Mouse (Mus musculus): ENCODE results near the gene Inpp5f. TPM values are rescaled to one million over a fixed set of nuclear protein-coding genes. Genes with fewer than 3 reads are reported as not detected.

Gene Inpp5f
- polyA plus RNA-seq, 1 experiment from 2014 or later, result 25.3 TPM

DNA sequence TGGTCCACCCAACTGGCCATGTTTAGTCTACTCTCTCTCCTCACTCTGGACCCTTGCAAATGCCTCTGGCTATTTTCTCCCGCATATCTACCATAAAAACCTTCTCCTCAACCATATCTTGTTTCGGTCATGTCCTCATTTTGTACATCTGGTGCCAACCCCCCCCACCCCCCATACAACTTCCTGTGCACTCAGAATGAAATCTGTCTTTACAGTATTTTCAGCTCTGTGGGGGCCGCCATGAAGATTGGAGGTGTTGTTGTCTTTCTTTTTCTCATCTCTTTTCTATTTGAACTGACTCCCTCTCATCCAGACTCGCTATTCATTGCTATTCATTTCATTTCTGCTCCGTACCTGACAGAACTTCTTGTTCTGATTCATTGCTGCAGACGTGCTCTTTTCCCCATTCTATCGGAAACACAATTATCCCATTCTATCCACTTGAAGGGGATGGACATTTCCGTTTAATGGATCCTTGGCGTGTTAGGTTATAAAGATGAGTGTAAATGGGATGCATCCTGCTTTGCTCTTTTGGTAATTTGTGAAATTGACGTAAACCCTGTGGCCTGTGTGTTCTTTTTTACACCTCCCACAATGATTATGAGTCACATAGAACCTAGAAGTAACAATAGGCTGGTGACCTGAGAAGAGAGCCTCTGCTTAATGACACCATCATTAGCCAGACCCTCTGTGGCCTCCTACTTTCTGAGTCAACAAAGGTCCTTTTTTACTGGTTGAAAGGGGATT, 32.8 kb upstream of the Inpp5f start:
- Histone ChIP-seq H3K9ac (no peak overlapping the region), H3K4me3 (no peak overlapping the region), H3K27ac (no peak overlapping the region), H3K27me3 (no peaks in the 10 kb centered on the region), H3K36me3 (no peaks in the 10 kb centered on the region), H3K9me3 (no peaks in the 10 kb centered on the region), H3K4me2 (no peak overlapping the region), H3K4me1 (peaks cover 7% of the 10 kb centered on the region; the same call in 1 of the 2 replicates)
- WGBS, result 64% methylated on average over 10 of the region's 10 CpGs
- ATAC-seq (ENCODE audit: insufficient number of reproducible peaks, insufficient read depth, low FRiP score, low TSS enrichment, low read depth), result no peak

DNA sequence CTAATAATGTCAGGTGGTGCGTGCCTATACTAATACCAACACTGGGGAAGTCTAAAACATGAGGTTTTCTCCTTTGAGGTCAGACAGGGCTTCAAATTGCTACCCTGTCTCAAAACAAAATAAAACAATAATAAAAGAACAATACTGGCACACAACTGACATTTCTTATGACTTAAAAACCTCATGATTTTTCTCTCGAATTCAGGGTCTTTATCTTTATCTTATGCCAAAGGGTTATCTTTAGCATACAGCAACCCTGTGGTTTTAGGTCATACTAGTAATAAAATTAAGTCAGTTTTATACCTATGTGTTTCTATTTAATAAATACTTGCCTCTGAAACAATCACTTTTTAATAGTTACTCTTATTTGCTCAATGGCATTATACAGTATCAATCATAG, 31.7 kb upstream of the Inpp5f start:
- no peak for ATAC-seq (ENCODE audit: insufficient number of reproducible peaks, insufficient read depth, low FRiP score, low TSS enrichment, low read depth)
- Histone ChIP-seq H3K36me3 (no peaks in the 10 kb centered on the region), H3K27me3 (no peaks in the 10 kb centered on the region), H3K9me3 (no peaks in the 10 kb centered on the region), H3K4me2 (no peak overlapping the region), H3K4me1 (0 out of 2 replicates have a peak, but pooled peaks cover 4% of the 10 kb centered on the region), H3K4me3 (no peak overlapping the region), H3K27ac (no peak overlapping the region), H3K9ac (no peak overlapping the region)
- 82% methylated on average over 2 of the region's 2 CpGs for WGBS

DNA sequence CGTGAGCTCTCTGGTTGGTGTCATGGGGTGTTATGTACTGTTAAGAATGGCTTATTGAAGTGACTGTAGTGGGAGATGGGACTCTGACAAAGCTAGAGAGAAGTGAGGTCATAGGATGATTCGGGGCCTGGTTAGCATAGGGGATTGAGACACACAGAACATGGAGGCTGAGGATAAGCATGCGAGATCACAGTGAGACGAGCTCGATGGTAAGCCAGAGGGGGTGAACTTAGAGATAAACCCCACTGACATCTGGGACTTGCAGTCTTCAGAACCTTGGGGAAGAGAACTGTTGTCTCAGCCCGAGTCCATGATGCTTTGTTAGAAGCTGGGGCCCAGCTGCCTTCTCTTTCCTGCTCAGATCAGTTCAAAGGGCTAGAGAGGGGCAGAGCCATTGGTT, 30.8 kb upstream of the Inpp5f start:
- Histone ChIP-seq H3K27me3 (no peaks in the 10 kb centered on the region), H3K9me3 (no peaks in the 10 kb centered on the region), H3K36me3 (no peaks in the 10 kb centered on the region), H3K4me2 (no peak overlapping the region), H3K27ac (no peak overlapping the region), H3K4me3 (no peak overlapping the region), H3K9ac (no peak overlapping the region), H3K4me1 (0 out of 2 replicates have a peak, but pooled peaks cover 4% of the 10 kb centered on the region)
- WGBS, result 91% methylated on average over 6 of the region's 6 CpGs
- ATAC-seq (ENCODE audit: insufficient number of reproducible peaks, insufficient read depth, low FRiP score, low TSS enrichment, low read depth), result no peak

DNA sequence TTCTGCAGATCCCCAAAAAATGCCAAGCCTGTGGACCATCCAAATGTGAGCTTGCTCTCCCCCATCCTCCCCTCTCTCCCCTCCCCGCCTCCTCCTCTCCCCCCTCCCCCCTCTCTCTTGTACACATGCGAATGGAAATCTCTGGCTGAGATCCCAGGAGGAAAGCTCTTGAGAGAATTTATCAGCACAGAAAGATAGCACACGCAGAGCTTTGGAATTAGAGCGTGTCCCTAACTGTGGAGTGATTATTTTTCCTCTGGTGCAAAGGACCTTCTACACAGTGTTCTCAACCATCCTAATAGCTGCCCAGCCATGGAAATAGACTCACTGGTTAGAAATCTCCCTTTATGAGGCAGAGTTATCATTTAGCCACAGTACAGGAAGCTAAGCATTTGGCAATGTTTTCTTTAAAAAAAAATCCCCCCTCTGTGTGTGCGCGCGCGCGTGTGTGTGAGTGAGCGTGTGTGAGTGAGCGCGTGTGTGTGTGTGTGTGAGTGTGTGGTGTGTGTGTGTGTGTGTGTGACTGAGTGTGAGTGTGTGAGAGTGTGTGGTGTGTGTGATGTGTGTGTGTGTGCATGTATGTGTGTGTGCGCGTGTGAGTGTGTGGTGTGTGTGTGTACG, 29.2 kb upstream of the Inpp5f start:
- no peak for ATAC-seq (ENCODE audit: insufficient number of reproducible peaks, insufficient read depth, low FRiP score, low TSS enrichment, low read depth)
- Histone ChIP-seq H3K4me2 (no peak overlapping the region), H3K27ac (no peak overlapping the region), H3K4me1 (0 out of 2 replicates have a peak, but pooled peaks cover 4% of the 10 kb centered on the region), H3K4me3 (no peak overlapping the region), H3K36me3 (no peaks in the 10 kb centered on the region), H3K9me3 (no peaks in the 10 kb centered on the region), H3K9ac (no peak overlapping the region), H3K27me3 (no peaks in the 10 kb centered on the region)
- whole genome bisulfite sequencing, result 80% methylated on average over 15 of the region's 15 CpGs

DNA sequence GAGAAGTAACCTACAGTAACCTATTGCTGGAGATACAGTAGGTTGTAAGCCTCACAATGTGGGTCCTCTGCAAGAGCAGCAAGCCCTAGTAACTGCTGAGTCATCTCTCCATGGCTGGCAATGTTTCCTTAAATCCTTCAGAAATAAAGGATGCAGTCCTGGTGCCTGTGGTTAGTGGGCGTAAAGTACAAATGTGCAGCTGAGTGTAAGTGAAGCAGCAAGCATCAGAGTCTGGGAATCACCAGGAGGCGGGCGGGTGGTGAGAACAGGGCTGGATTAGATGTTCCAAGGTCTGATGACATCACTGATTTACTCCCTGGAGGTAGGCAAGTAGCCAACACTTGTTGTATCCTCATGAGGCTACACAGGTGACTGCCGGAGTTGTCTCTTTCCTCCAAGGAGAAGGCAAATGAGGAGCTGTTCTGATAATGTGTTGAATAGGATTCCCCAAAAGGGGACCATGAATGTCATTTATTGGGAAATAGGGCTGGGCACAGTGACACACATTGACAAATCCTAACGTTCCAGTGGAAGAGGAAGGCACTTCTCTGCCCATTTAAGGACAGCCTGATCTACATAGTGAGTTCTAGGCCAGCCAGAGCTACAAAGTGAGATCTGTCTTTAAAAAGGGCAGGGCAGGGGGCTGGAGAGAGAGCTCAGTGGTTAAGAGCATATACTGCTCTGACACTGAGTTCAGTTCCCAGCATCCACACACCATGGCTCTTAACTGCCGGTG, 27.7 kb upstream of the Inpp5f start:
- Histone ChIP-seq H3K9me3 (no peaks in the 10 kb centered on the region), H3K4me3 (no peak overlapping the region), H3K27ac (no peak overlapping the region), H3K27me3 (no peaks in the 10 kb centered on the region), H3K4me2 (no peak overlapping the region), H3K4me1 (no peaks in the 10 kb centered on the region), H3K9ac (no peak overlapping the region), H3K36me3 (no peaks in the 10 kb centered on the region)
- ATAC-seq (ENCODE audit: insufficient number of reproducible peaks, insufficient read depth, low FRiP score, low TSS enrichment, low read depth), result no peak
- WGBS, result 75% methylated on average over 6 of the region's 6 CpGs

DNA sequence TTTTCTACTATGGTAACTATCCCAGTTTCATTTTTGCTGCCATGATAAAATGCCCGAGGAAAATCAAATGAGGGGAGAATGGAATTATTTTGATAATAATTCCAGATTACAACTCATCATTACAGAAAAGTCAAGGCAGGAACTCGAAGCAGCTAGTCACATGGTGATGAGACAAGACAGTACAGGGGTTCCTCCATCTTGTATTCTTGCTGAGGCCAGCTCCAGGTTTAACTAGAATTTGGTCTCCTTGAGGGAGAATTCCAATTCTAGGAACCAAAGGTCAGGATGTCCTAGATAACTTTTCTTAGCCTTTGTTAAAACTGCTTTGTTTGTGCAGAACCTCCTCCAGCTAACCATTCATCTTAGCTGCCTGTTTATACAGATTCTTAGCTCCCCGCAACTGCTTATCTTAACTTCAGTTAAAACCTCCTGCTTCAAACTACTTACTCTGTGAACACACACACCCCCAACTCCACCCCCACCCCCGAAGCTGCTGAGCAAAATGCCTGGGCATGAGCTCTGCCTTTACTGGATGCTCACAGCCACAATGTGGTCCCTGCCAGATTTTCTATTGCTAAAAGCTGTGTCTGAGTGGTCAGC, 23.7 kb upstream of the Inpp5f start:
- no peaks in the 10 kb centered on the region for H3K36me3 ChIP-seq
- WGBS, result 78% methylated on average over 4 of the region's 4 CpGs
- no peaks in the 10 kb centered on the region for H3K9me3 ChIP-seq
- no peak for ATAC-seq (ENCODE audit: insufficient number of reproducible peaks, insufficient read depth, low FRiP score, low TSS enrichment, low read depth)
- no peak overlapping the region for H3K4me3 ChIP-seq
- peaks cover 14% of the 10 kb centered on the region for H3K4me1 ChIP-seq
- H3K9ac ChIP-seq, result no peak overlapping the region
- no peaks in the 10 kb centered on the region for H3K27me3 ChIP-seq
- H3K27ac ChIP-seq, result no peak overlapping the region
- no peak overlapping the region for H3K4me2 ChIP-seq

DNA sequence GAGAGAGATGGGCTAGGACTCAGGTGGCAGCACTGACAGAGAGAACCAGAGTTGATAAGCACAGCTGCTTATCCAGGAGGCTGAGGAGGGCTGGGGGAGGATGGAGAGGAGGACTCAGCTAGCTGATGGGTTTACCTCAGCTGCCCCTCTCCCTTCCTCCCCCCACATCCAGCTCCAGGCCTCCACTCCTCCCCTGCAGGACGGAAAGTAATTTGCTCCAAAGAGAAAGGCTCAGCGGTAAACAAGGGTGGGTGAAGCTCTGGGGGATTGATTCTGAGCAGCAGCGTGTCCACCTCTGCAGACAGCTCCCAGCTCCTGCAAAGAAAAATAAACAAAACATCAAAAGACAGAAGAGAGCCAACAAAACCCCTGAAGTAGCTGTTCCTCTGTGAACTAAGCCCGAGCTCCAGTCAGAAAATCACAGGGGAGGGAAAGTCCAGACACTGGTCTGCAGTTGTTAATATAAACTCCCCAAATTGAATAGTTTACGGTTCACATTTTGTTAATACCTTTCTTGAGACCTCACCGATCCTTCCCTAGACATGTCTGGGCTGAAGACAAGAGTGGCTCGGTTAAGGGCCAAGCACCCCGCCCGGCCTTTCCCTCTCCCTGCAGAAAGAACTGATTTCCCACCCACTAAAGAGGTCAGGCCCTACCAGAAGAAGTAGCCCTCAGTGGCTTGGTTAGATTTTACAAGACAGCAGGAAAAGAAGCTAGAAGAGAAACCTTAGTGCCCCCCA, 19.6 kb upstream of the Inpp5f start:
- Histone ChIP-seq H3K36me3 (no peaks in the 10 kb centered on the region), H3K9ac (peak overlapping the region; percentile 44; the same call in 1 of the 2 replicates), H3K4me2 (peak overlapping the region; percentile 60), H3K9me3 (no peaks in the 10 kb centered on the region), H3K4me1 (peaks cover 21% of the 10 kb centered on the region), H3K27me3 (no peaks in the 10 kb centered on the region), H3K27ac (peak overlapping the region; percentile 77), H3K4me3 (no peak overlapping the region)
- ATAC-seq (ENCODE audit: insufficient number of reproducible peaks, insufficient read depth, low FRiP score, low TSS enrichment, low read depth), result 0 out of 2 replicates have a peak, but pooled peaks have one; percentile 37
- 10% methylated on average over 9 of the region's 9 CpGs for WGBS

DNA sequence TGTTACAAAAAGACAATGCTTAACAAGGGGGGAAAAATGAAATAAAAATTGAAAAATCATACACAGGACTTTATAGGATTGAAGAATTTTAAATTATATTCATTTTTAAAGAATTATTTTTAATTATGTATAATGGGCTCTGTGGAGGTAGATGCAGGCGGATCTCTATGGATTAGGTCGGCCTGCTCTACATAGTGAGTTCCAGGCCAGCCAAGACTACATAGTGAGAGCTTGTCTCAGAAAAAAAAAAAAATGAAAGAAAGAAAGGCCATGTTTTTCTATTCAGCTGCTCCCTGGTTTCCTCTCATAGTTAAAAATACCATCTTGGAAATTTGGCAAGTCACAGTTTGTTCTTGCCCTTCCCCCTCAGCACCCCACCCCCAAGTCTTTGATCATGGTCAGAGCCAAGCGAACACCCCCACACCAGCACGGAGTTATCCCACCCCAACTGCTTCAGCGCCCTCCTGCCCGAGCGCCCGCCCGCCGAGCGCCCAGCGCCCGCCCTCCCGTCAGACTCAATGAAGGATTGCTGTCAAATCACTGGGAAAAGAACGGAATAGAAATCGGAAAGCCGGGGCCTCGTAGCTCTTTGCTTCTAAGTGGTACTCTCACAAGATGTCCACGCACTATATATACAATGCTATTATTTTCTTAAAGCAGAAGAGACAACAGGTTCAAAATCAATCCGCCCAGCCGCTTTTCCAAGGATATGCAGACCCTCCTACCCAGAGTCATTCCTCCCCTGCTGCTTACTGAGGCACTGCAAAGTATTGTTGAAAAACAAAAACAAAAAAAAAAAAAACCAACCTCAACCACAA, 18.8 kb upstream of the Inpp5f start:
- peak overlapping the region; percentile 60 for H3K4me2 ChIP-seq
- peak overlapping the region; percentile 77 for H3K27ac ChIP-seq
- no peaks in the 10 kb centered on the region for H3K36me3 ChIP-seq
- H3K9ac ChIP-seq, result 0 out of 2 replicates have a peak overlapping the region, but pooled peaks have one; percentile 27
- ATAC-seq (ENCODE audit: insufficient number of reproducible peaks, insufficient read depth, low FRiP score, low TSS enrichment, low read depth), result no peak
- no peaks in the 10 kb centered on the region for H3K9me3 ChIP-seq
- no peaks in the 10 kb centered on the region for H3K27me3 ChIP-seq
- H3K4me1 ChIP-seq, result peaks cover 21% of the 10 kb centered on the region
- WGBS, result 9% methylated on average over 21 of the region's 21 CpGs
- peak overlapping the region; percentile 29 for H3K4me3 ChIP-seq

DNA sequence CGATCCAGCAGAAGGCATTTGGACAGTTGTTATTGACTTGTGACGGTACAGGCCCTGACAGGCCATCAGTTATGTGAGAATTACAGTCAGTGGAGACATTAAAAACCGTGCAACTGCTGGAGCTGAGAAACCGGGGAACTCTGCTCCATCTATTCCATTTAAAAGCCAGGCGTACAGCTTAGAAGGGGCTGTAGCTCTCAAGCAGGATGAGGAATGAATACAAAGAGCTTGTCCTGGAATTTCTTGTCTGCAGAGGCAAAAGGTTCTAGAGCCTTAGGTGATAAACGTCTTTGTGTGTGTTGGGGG, 18.2 kb upstream of the Inpp5f start:
- Histone ChIP-seq H3K9me3 (no peaks in the 10 kb centered on the region), H3K4me3 (peak overlapping the region; percentile 29), H3K9ac (no peak overlapping the region), H3K27ac (peak overlapping the region; percentile 77), H3K27me3 (no peaks in the 10 kb centered on the region), H3K36me3 (no peaks in the 10 kb centered on the region), H3K4me1 (peaks cover 21% of the 10 kb centered on the region), H3K4me2 (peak overlapping the region; percentile 60)
- no peak for ATAC-seq (ENCODE audit: insufficient number of reproducible peaks, insufficient read depth, low FRiP score, low TSS enrichment, low read depth)
- 11% methylated on average over 6 of the region's 6 CpGs for WGBS

DNA sequence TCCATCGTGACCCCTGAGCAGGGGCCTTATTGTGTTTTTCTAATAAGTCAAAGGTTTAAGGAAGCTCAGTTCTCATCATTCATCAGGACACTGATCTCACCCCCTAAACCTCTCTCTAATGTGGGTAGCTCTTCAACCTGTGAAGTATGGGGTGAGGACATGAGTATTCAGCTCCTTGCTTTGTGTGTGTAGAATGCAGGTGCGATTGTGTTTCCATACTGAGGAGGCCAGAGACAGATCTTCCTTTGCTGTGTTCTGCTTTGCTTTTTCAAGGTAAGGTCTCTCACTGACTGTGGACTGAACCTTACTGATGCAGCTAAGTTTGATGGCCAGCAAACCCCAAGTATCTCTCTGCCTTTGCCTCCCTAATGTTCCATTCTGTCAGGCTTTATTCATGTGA, 14.9 kb upstream of the Inpp5f start:
- H3K27me3 ChIP-seq, result no peaks in the 10 kb centered on the region
- no peak overlapping the region for H3K4me3 ChIP-seq
- peaks cover 18% of the 10 kb centered on the region for H3K4me1 ChIP-seq
- no peaks in the 10 kb centered on the region for H3K36me3 ChIP-seq
- no peak for ATAC-seq (ENCODE audit: insufficient number of reproducible peaks, insufficient read depth, low FRiP score, low TSS enrichment, low read depth)
- no peak overlapping the region for H3K4me2 ChIP-seq
- 94% methylated on average over 2 of the region's 2 CpGs for WGBS
- no peak overlapping the region for H3K9ac ChIP-seq
- H3K27ac ChIP-seq, result no peak overlapping the region
- H3K9me3 ChIP-seq, result no peaks in the 10 kb centered on the region
